Mouse (Mus musculus) hindbrain, embryonic 14.5 days (tissue): Measurements from ENCODE around the gene Hist1h3i. TPM values are rescaled to one million over a fixed set of nuclear protein-coding genes. Genes with fewer than 3 reads are reported as not detected.
"Not testable (repeated sequence)": the region's sequence is repeated elsewhere in the genome, so short reads cannot be mapped to it uniquely, and the experiment has no call there.

Source experiments
- ATAC-seq: fragments of 200-750 bp; cut with Nextera tagmentation; 2 replicates; pipeline ENCODE4 v1.8.0; 2017; ENCODE audit warnings: moderate number of reproducible peaks, mild to moderate bottlenecking, moderate TSS enrichment, moderate library complexity; ENCODE audit not compliant: low FRiP score
- DNase-seq: peaks from one replicate; pipeline ENCODE4 v3.0.0-alpha.2; 2015; ENCODE audit warnings: low spot score
- H3K27ac ChIP-seq: fragments of 300-500 bp; sonication (generic); 2 replicates; pipeline ENCODE4 v1.5.1; 2014; ENCODE audit warnings: mild to moderate bottlenecking, moderate library complexity
- H3K27me3 ChIP-seq: fragments of 300-500 bp; sonication (generic); 2 replicates; pipeline ENCODE4 v1.6.1; 2014; ENCODE audit warnings: mild to moderate bottlenecking, low read length, mixed read lengths; ENCODE audit not compliant: control insufficient read depth, insufficient read depth
- H3K36me3 ChIP-seq: fragments of 300-500 bp; sonication (generic); replicated peaks from 2 replicates; pipeline ENCODE4 v1.6.1; 2014; ENCODE audit not compliant: control insufficient read depth, insufficient read depth
- H3K4me1 ChIP-seq: fragments of 300-500 bp; sonication (generic); replicated peaks from 2 replicates; pipeline ENCODE4 v1.6.1; 2014; ENCODE audit warnings: antibody characterized with exemption, low read length, mixed read lengths; ENCODE audit not compliant: control insufficient read depth, insufficient read depth
- H3K4me2 ChIP-seq: fragments of 300-500 bp; sonication (generic); replicated peaks from 2 replicates; pipeline ENCODE4 v1.6.1; 2014; ENCODE audit warnings: mild to moderate bottlenecking, moderate library complexity
- H3K4me3 ChIP-seq: fragments of 300-500 bp; sonication (generic); replicated peaks from 2 replicates; pipeline ENCODE4 v1.5.1; 2014; ENCODE audit warnings: mild to moderate bottlenecking, low read length
- H3K9ac ChIP-seq: fragments of 300-500 bp; sonication (generic); 2 replicates; pipeline ENCODE4 v1.6.1; 2014
- H3K9me3 ChIP-seq: fragments of 300-500 bp; sonication (generic); 2 replicates; pipeline ENCODE4 v1.6.1; 2016; ENCODE audit warnings: low read length; ENCODE audit not compliant: control insufficient read depth
- WGBS: fragments of 180-500 bp; shearing (Covaris S2); extraction: QIAGEN DNeasy Blood & Tissue Kit; methylation state at CpG from one replicate; pipeline ENCODE4 v1.1.7; 2014; 5-methylcytosine and 5-hydroxymethylcytosine counted together
- polyA plus RNA-seq: library from polyadenylated mRNA; unstranded; fragments of >200 nt; fragmentation: Nextera tagmentation; extraction: Ambion mirVana; gene quantifications from 2 replicates; pipeline ENCODE4 v1.2.1, GENCODE M21; 2014

Hist1h3i gene
- polyA plus RNA-seq = 37.4 and 39.0 TPM in 2 replicates

GRCm38 (mm10) chr13:21783255-21783617 is at the start of gene Hist1h3i:
Hist1h3i (minus strand) TSS chr13:21783370.
- H3K4me2 ChIP-seq = peak within 1 kb of the TSS; percentile 81
- H3K4me3 ChIP-seq = peak within 1 kb of the TSS; percentile 34
- peak within 1 kb of the TSS; percentile 57 for H3K9ac ChIP-seq
- DNase-seq (peak; percentile 92), ATAC-seq (peak; percentile 81)
- no peaks in the 10 kb centered on the region for H3K27me3 ChIP-seq
- H3K9me3 ChIP-seq = no peaks in the 10 kb centered on the region
- peak within 1 kb of the TSS; percentile 68 for H3K27ac ChIP-seq
- peaks cover 35% of the 10 kb centered on the region for H3K4me1 ChIP-seq
- no peaks in the 10 kb centered on the region for H3K36me3 ChIP-seq
- WGBS = 0% methylated on average over 15 of the region's 20 CpGs

- DNase-seq = not testable (repeated sequence)
- ATAC-seq = peak; percentile 89
Measured at GRCm38 (mm10) chr13:21831418-21832394, 48.5 kb upstream of the Hist1h3i start, which contains the start of gene Hist1h4n. Hist1h4n (minus strand) TSS chr13:21832196.

GRCm38 (mm10) chr13:21830344-21830743 is 47.2 kb upstream of the Hist1h3i start:
- Histone ChIP-seq H3K4me3 (no peak overlapping the region), H3K27me3 (no peaks in the 10 kb centered on the region), H3K4me2 (no peak overlapping the region), H3K9me3 (no peaks in the 10 kb centered on the region), H3K4me1 (no peaks in the 10 kb centered on the region), H3K9ac (no peak overlapping the region), H3K36me3 (no peaks in the 10 kb centered on the region), H3K27ac (no peak overlapping the region)
- ATAC-seq = no peak
- WGBS = 90% methylated on average over 10 of the region's 10 CpGs
- DNase-seq = no peak

More at GRCm38 (mm10) chr13:21831418-21832394, 48.5 kb upstream of the Hist1h3i start, which contains the start of gene Hist1h4n:
- not testable (repeated sequence) for H3K27ac ChIP-seq, H3K4me1 ChIP-seq, H3K9ac ChIP-seq, H3K9me3 ChIP-seq, H3K36me3 ChIP-seq, H3K27me3 ChIP-seq
- WGBS = 1% methylated on average over 22 of the region's 58 CpGs
- H3K4me3 ChIP-seq = peak within 1 kb of the TSS; percentile 14; the same call in 1 of the 2 replicates
- H3K4me2 ChIP-seq = peak within 1 kb of the TSS; percentile 45

GRCm38 (mm10) chr13:21828511-21828910 is 45.3 kb upstream of the Hist1h3i start:
- no peak for ATAC-seq
- Histone ChIP-seq H3K27me3 (no peaks in the 10 kb centered on the region), H3K9ac (no peak overlapping the region), H3K4me1 (no peaks in the 10 kb centered on the region), H3K9me3 (no peaks in the 10 kb centered on the region), H3K27ac (no peak overlapping the region), H3K4me2 (no peak overlapping the region), H3K4me3 (no peak overlapping the region), H3K36me3 (no peaks in the 10 kb centered on the region)
- 82% methylated on average over 3 of the region's 3 CpGs for WGBS
- no peak for DNase-seq

- not testable (repeated sequence) for H3K36me3 ChIP-seq, DNase-seq, H3K27me3 ChIP-seq, H3K4me3 ChIP-seq, H3K9ac ChIP-seq, H3K4me2 ChIP-seq, H3K27ac ChIP-seq, H3K4me1 ChIP-seq, H3K9me3 ChIP-seq, ATAC-seq
- WGBS = 76% methylated on average over 6 of the region's 16 CpGs
Measured at GRCm38 (mm10) chr13:21820082-21820890, 37.1 kb upstream of the Hist1h3i start.

GRCm38 (mm10) chr13:21812092-21812491 is 28.9 kb upstream of the Hist1h3i start:
- H3K4me3 ChIP-seq, H3K9me3 ChIP-seq, H3K27me3 ChIP-seq, H3K4me1 ChIP-seq, DNase-seq, H3K36me3 ChIP-seq, H3K9ac ChIP-seq, H3K27ac ChIP-seq: not testable (repeated sequence)
- 0% methylated on average over 13 of the region's 14 CpGs for WGBS
- ATAC-seq = peak; percentile 19
- peak overlapping the region; percentile 47 for H3K4me2 ChIP-seq

GRCm38 (mm10) chr13:21811539-21811938 is 28.4 kb upstream of the Hist1h3i start, which contains the start of gene Hist1h4m:
Hist1h4m (plus strand) TSS chr13:21811746.
- not testable (repeated sequence) for H3K4me3 ChIP-seq, DNase-seq, H3K9me3 ChIP-seq, H3K27me3 ChIP-seq, H3K9ac ChIP-seq, H3K36me3 ChIP-seq, H3K4me1 ChIP-seq, H3K27ac ChIP-seq
- peak within 1 kb of the TSS; percentile 47 for H3K4me2 ChIP-seq
- peak; percentile 67 for ATAC-seq
- no CpG with 5 or more reads among the region's 24 CpGs for WGBS

GRCm38 (mm10) chr13:21811074-21811473 is 27.9 kb upstream of the Hist1h3i start:
- no CpG with 5 or more reads among the region's 8 CpGs for WGBS
- H3K9ac ChIP-seq, H3K27me3 ChIP-seq, H3K9me3 ChIP-seq, H3K4me2 ChIP-seq, H3K27ac ChIP-seq, DNase-seq, H3K4me1 ChIP-seq, H3K4me3 ChIP-seq, H3K36me3 ChIP-seq: not testable (repeated sequence)
- ATAC-seq = peak; percentile 26

- not testable (repeated sequence) for H3K9me3 ChIP-seq, H3K4me1 ChIP-seq, H3K9ac ChIP-seq, H3K4me2 ChIP-seq, H3K27ac ChIP-seq, DNase-seq, H3K36me3 ChIP-seq, H3K27me3 ChIP-seq, H3K4me3 ChIP-seq
- whole genome bisulfite sequencing = no CpG with 5 or more reads among the region's 23 CpGs
- ATAC-seq = peak; percentile 98
Measured at GRCm38 (mm10) chr13:21810073-21810472, 26.9 kb upstream of the Hist1h3i start, which contains the start of the genes Hist1h2bq and Hist1h2ao. Hist1h2bq (minus strand) TSS chr13:21810197. Hist1h2ao (plus strand) TSS chr13:21810465.
